Mouse (Mus musculus): Measurements from ENCODE around the gene Kcnk3. TPM values are rescaled to one million over a fixed set of nuclear protein-coding genes. Genes with fewer than 3 reads are reported as not detected.

Kcnk3 gene
- polyA plus RNA-seq, 1 experiment from 2014 or later = 2.1 TPM

DNA sequence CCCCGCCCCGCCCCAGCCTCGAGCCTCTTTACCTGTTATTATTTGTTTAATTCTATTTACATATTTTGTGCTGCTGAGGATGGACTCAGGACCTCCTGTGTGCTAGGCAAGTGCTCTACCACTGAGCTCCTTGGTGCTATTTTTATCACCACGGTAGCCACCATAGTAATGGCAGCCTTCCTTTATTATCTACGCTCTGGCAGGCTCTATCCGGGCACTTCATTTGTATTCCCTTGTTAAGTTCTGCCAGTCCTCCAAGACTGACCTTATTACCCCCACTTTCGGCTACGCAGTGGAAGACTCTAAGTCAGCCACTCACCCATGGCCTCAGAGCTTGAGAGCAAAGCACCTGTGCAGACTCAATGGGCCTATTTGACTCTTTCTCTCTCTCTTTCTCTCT, 3.8 kb downstream of the Kcnk3 start:
- ATAC-seq (ENCODE audit: low FRiP score, low TSS enrichment) = no peak
- Histone ChIP-seq H3K4me1 (ENCODE audit: control insufficient read depth, insufficient read depth, low read length) (peaks cover 9% of the 10 kb centered on the region), H3K9me3 (ENCODE audit: control insufficient read depth, low read length) (no peaks in the 10 kb centered on the region), H3K4me2 (replicated peaks; ENCODE audit: low read depth, low read length) (no peak overlapping the region), H3K27me3 (ENCODE audit: control insufficient read depth, insufficient read depth, low read length) (peaks cover 30% of the 10 kb centered on the region), H3K36me3 (ENCODE audit: control insufficient read depth, insufficient read depth, low read length) (no peaks in the 10 kb centered on the region), H3K9ac (ENCODE audit: low read depth, low read length) (no peak overlapping the region), H3K4me3 (ENCODE audit: low read length) (no peak overlapping the region), H3K27ac (ENCODE audit: low read depth, low read length) (no peak overlapping the region)
- 68% methylated on average over 8 of the region's 8 CpGs for WGBS

DNA sequence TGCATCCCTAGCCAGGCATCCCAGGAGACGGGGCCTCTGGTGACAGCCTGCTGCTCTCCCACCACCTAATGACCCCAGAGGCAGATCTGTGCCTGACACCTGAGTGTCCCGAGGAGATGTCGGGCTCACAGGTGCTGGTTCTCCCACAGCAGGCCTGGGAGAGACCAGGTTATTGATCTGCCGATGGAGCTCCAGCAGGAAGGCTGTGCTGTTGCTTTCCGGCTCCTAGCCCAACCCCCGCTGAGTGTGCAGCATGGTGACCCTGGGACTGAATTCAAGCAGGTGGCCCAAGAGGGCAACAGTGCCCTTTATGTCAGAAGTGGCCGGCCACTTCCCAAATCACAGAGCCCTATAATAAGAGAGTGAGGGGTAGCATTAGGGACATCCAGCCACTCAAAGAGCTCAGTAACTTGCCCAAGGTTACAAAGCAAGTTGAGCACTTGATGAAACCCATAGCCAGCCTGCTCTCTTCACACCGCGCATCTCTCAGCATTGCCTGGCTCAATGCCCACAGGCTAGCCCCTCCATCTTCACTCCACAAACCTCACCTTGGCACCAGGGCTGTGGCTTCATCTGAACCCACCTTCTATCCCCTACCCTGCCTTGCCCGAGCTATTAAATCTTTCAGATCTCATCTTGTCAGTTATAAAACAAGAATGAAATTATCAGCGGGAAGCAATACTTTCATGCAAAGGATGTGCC, 4.5 kb downstream of the Kcnk3 start:
- ATAC-seq (ENCODE audit: low FRiP score, low TSS enrichment) = no peak
- H3K9me3 ChIP-seq (ENCODE audit: control insufficient read depth, low read length) = no peaks in the 10 kb centered on the region
- H3K4me2 ChIP-seq (replicated peaks; ENCODE audit: low read depth, low read length) = no peak overlapping the region
- 80% methylated on average over 11 of the region's 11 CpGs for WGBS
- H3K27ac ChIP-seq (ENCODE audit: low read depth, low read length) = no peak overlapping the region
- H3K27me3 ChIP-seq (ENCODE audit: control insufficient read depth, insufficient read depth, low read length) = peaks cover 30% of the 10 kb centered on the region
- H3K9ac ChIP-seq (ENCODE audit: low read depth, low read length) = no peak overlapping the region
- no peaks in the 10 kb centered on the region for H3K36me3 ChIP-seq (ENCODE audit: control insufficient read depth, insufficient read depth, low read length)
- H3K4me3 ChIP-seq (ENCODE audit: low read length) = no peak overlapping the region
- H3K4me1 ChIP-seq (ENCODE audit: control insufficient read depth, insufficient read depth, low read length) = peaks cover 9% of the 10 kb centered on the region

DNA sequence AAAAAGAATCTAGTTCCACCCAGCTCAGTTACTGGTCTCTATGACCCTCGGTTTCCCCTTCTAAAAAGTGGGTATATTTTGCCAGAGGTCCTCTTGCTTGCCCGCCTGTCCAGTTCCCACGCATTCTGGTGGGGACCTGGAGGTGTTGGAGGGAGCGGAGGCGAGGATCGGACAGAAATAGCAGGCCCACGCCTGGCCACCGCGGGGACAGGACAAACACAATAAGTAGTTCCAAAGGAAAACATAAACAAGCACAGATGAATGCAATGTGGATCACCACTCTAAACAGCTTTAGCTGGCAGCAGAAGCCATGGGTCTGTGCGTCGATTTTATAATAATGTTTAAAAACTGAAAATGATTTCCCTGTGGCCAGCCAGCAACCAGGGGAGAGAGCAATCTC, 5.4 kb downstream of the Kcnk3 start:
- Histone ChIP-seq H3K4me2 (replicated peaks; ENCODE audit: low read depth, low read length) (no peak overlapping the region), H3K9ac (ENCODE audit: low read depth, low read length) (no peak overlapping the region), H3K27me3 (ENCODE audit: control insufficient read depth, insufficient read depth, low read length) (peaks cover 24% of the 10 kb centered on the region), H3K27ac (ENCODE audit: low read depth, low read length) (no peak overlapping the region), H3K9me3 (ENCODE audit: control insufficient read depth, low read length) (no peaks in the 10 kb centered on the region), H3K4me3 (ENCODE audit: low read length) (no peak overlapping the region), H3K36me3 (ENCODE audit: control insufficient read depth, insufficient read depth, low read length) (no peaks in the 10 kb centered on the region), H3K4me1 (ENCODE audit: control insufficient read depth, insufficient read depth, low read length) (peaks cover 7% of the 10 kb centered on the region)
- ATAC-seq (ENCODE audit: low FRiP score, low TSS enrichment) = no peak
- 77% methylated on average over 11 of the region's 11 CpGs for WGBS

DNA sequence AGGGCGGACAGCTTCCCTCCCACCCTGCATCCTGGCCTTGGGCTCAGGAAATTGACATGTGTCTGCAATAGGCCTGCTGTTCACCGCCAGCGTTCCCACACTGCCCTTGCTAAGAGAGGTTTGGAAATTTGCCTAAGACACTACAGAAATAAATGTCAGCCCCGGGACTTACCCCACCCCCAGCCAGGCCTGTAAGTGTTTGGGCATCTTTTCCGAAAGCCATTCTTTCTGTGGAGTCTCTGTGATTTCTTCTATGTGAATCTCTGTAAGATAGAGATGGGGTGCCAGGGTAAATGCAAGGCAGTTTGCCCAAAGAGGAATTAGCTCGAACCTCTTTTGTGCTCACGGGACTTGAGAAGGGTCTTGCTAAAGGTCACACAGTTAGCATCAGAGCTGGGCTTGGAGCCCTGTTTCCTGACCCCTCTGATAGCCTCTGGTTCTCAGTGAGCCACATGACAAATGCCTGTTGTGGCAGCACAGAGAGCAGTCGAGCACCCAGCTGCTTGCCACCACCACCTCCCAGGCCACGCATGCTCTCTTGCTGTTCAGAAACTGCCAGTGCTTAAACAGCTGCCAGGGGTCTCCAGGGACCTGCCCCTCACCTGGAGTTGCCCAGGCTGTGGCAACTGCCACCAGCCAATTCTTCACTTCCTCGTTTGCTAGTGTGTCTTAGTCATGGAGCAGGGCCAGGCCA, 6.0 kb downstream of the Kcnk3 start:
- Histone ChIP-seq H3K9ac (ENCODE audit: low read depth, low read length) (no peak overlapping the region), H3K27ac (ENCODE audit: low read depth, low read length) (no peak overlapping the region), H3K9me3 (ENCODE audit: control insufficient read depth, low read length) (no peaks in the 10 kb centered on the region), H3K36me3 (ENCODE audit: control insufficient read depth, insufficient read depth, low read length) (no peaks in the 10 kb centered on the region), H3K4me2 (replicated peaks; ENCODE audit: low read depth, low read length) (no peak overlapping the region), H3K27me3 (ENCODE audit: control insufficient read depth, insufficient read depth, low read length) (peaks cover 21% of the 10 kb centered on the region), H3K4me3 (ENCODE audit: low read length) (no peak overlapping the region), H3K4me1 (ENCODE audit: control insufficient read depth, insufficient read depth, low read length) (peaks cover 1% of the 10 kb centered on the region; the same call in 1 of the 2 replicates)
- no peak for ATAC-seq (ENCODE audit: low FRiP score, low TSS enrichment)
- 37% methylated on average over 10 of the region's 10 CpGs for WGBS

DNA sequence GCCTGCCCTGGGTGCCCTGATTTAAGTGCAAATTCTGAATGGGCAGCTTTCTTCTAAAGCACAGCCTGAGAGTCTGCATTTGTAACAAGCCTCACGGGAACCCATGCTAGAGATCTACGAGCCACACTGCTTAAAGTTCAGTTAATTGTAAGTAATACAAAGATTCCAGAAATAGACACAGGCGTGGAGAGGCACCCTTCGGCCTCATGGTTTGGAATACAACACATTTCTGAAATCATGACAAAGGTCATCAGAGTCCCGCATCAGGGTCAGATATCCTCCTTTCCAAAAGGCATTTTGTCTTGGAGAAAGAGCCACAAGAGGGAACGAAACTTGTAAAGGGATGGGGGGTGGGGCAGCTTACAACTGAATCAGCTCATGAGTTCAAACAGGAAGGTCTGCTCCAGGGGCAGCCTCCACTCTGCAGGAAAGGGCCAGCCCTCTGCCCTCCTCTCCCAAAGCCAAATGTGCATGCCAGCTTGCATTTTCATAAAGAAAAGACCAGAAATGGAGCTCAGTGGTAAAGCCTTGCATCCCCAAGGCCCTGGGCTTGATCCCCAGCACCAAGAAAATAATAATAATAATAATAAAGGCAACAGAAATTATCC, 7.1 kb downstream of the Kcnk3 start:
- Histone ChIP-seq H3K36me3 (ENCODE audit: control insufficient read depth, insufficient read depth, low read length) (no peaks in the 10 kb centered on the region), H3K4me2 (replicated peaks; ENCODE audit: low read depth, low read length) (no peak overlapping the region), H3K27me3 (ENCODE audit: control insufficient read depth, insufficient read depth, low read length) (peaks cover 11% of the 10 kb centered on the region), H3K9me3 (ENCODE audit: control insufficient read depth, low read length) (no peaks in the 10 kb centered on the region), H3K4me1 (ENCODE audit: control insufficient read depth, insufficient read depth, low read length) (no peaks in the 10 kb centered on the region), H3K9ac (ENCODE audit: low read depth, low read length) (no peak overlapping the region), H3K27ac (ENCODE audit: low read depth, low read length) (no peak overlapping the region), H3K4me3 (ENCODE audit: low read length) (no peak overlapping the region)
- ATAC-seq (ENCODE audit: low FRiP score, low TSS enrichment) = no peak
- 51% methylated on average over 6 of the region's 6 CpGs for WGBS

DNA sequence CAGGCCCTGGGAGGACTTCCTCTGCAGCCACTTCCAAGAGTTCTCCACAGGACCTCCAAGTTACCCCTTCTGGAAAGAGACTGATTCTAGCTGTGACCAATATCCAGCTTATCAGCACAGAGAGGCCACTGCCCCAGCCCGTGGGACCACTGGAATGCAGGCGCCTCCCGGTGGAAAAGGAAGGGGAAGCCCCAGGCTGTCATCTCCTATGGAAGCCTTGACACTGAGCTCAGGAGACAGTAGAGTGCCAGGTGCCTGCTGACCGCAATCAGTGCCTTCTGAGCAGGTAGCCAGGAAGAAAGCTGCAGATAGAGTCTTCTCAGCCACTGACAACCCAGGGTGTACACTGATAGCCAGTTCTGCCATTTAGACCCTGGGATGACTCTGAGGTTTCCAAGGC, 13.4 kb downstream of the Kcnk3 start:
- Histone ChIP-seq H3K27ac (ENCODE audit: low read depth, low read length) (no peak overlapping the region), H3K4me3 (ENCODE audit: low read length) (no peak overlapping the region), H3K9ac (ENCODE audit: low read depth, low read length) (no peak overlapping the region), H3K4me1 (ENCODE audit: control insufficient read depth, insufficient read depth, low read length) (no peaks in the 10 kb centered on the region), H3K9me3 (ENCODE audit: control insufficient read depth, low read length) (no peaks in the 10 kb centered on the region), H3K36me3 (ENCODE audit: control insufficient read depth, insufficient read depth, low read length) (no peaks in the 10 kb centered on the region), H3K4me2 (replicated peaks; ENCODE audit: low read depth, low read length) (no peak overlapping the region), H3K27me3 (ENCODE audit: control insufficient read depth, insufficient read depth, low read length) (no peaks in the 10 kb centered on the region)
- WGBS = 36% methylated on average over 4 of the region's 4 CpGs
- no peak for ATAC-seq (ENCODE audit: low FRiP score, low TSS enrichment)

DNA sequence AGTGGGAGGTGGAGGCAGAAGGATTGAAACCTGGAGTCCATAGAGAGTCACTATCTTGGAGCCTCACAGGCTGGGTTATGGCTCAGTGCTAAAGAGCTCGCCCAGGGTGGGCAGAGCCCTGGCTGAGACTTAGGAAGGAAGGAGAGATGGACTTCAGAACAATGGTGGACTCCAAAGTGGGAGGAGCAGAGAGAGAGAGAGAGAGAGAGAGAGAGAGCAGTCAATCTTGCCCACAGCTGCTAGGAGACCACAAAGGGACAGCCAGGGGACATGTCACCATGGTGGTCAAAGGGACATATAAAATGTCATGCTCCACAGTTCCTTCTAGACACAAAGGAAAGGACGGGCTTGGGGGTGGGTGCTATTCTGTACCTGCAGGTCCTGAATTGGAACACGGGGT, 15.3 kb downstream of the Kcnk3 start:
- Histone ChIP-seq H3K4me2 (replicated peaks; ENCODE audit: low read depth, low read length) (no peak overlapping the region), H3K9ac (ENCODE audit: low read depth, low read length) (no peak overlapping the region), H3K27ac (ENCODE audit: low read depth, low read length) (no peak overlapping the region), H3K4me3 (ENCODE audit: low read length) (no peak overlapping the region), H3K4me1 (ENCODE audit: control insufficient read depth, insufficient read depth, low read length) (no peaks in the 10 kb centered on the region), H3K27me3 (ENCODE audit: control insufficient read depth, insufficient read depth, low read length) (no peaks in the 10 kb centered on the region), H3K9me3 (ENCODE audit: control insufficient read depth, low read length) (no peaks in the 10 kb centered on the region), H3K36me3 (ENCODE audit: control insufficient read depth, insufficient read depth, low read length) (no peaks in the 10 kb centered on the region)
- no peak for ATAC-seq (ENCODE audit: low FRiP score, low TSS enrichment)
- 62% methylated on average over 3 of the region's 3 CpGs for WGBS

DNA sequence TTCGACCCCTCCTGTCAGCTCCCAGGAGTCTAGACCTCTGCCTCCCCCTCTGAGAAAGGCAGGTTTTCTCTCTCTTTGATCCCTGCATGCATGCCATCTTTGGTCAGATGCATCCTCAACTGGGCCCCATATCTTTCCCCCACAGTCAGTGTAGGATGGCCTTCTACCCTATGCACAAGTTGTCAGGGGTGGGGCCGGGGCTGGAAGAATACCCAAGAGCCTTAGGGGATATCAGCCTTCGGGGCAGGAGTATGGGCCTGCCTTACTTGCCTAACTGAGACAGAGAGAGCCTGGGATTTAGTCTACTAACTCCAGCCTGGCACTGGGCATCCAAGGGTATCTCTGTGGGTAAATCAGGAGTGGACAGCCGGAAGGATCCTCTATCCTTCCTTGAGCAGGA, 16.0 kb downstream of the Kcnk3 start:
- 49% methylated on average over 4 of the region's 4 CpGs for WGBS
- H3K4me3 ChIP-seq (ENCODE audit: low read length) = no peak overlapping the region
- H3K27me3 ChIP-seq (ENCODE audit: control insufficient read depth, insufficient read depth, low read length) = no peaks in the 10 kb centered on the region
- H3K36me3 ChIP-seq (ENCODE audit: control insufficient read depth, insufficient read depth, low read length) = no peaks in the 10 kb centered on the region
- no peak overlapping the region for H3K9ac ChIP-seq (ENCODE audit: low read depth, low read length)
- ATAC-seq (ENCODE audit: low FRiP score, low TSS enrichment) = no peak
- no peak overlapping the region for H3K27ac ChIP-seq (ENCODE audit: low read depth, low read length)
- no peak overlapping the region for H3K4me2 ChIP-seq (replicated peaks; ENCODE audit: low read depth, low read length)
- no peaks in the 10 kb centered on the region for H3K9me3 ChIP-seq (ENCODE audit: control insufficient read depth, low read length)
- H3K4me1 ChIP-seq (ENCODE audit: control insufficient read depth, insufficient read depth, low read length) = no peaks in the 10 kb centered on the region

DNA sequence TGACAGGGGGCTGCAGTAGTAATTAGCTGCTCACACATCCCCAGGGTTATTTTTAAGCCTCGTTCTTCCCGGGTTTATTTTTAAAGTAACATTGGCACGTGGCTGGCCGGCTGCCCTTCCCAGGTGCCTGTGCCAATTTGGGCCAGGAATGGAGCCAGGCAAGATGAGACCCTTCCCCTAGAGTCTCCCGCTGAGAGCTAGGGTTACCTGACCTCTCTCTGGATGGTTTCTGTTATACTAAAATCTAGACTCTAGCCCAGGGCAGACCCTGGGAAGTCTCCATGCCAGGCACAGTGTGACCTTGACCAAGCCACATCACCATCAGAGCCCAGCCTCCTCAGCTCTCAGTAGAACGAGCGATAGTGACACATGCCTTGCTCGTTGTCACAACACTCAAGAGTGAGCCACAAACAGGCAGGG, 16.8 kb downstream of the Kcnk3 start:
- H3K27ac ChIP-seq (ENCODE audit: low read depth, low read length) = no peak overlapping the region

More for the DNA sequence above, 16.8 kb downstream of the Kcnk3 start:
- 81% methylated on average over 8 of the region's 8 CpGs for WGBS
- Histone ChIP-seq H3K27me3 (ENCODE audit: control insufficient read depth, insufficient read depth, low read length) (no peaks in the 10 kb centered on the region), H3K4me2 (replicated peaks; ENCODE audit: low read depth, low read length) (no peak overlapping the region), H3K9ac (ENCODE audit: low read depth, low read length) (no peak overlapping the region), H3K9me3 (ENCODE audit: control insufficient read depth, low read length) (no peaks in the 10 kb centered on the region), H3K4me3 (ENCODE audit: low read length) (no peak overlapping the region), H3K4me1 (ENCODE audit: control insufficient read depth, insufficient read depth, low read length) (no peaks in the 10 kb centered on the region), H3K36me3 (ENCODE audit: control insufficient read depth, insufficient read depth, low read length) (no peaks in the 10 kb centered on the region)
- ATAC-seq (ENCODE audit: low FRiP score, low TSS enrichment) = no peak

Data from kidney, embryonic 14.5 days (tissue).